ENCODE assay signal across 10 mouse cellular contexts in the genomic region with DNA sequence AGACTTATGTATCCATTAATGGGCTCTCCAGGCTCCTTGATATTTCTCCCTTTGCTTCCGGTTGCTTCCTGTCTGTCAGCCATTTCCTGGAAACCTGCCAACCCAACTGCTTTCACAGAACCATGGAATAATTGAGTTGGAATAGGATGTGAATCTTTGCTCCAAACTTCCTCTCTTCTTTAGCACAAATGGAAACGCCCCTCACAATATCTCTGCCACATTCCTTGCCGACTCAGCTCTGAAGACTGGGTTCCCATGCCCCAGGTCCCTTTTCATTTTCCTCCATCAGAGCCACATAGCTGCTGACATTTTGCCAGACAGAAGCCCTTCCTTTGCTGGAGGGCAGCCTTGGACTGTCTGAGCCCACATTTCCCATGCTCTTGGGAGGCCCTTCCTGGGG.
DNase-seq lines count a peak whose midpoint lies in the region; TF ChIP-seq lines count a peak whose summit lies in the region.
"Had no signal": no experiment of that assay in that cellular context is flagged by ENCODE, and none has a peak within 500 bp of the region (broad histone marks: within the 10 kb centered on the region; RNA-seq: fewer than 3 reads in every experiment).

No protein-coding gene starts in this region.

- WGBS in kidney, adult 2 months = 38% methylated on average over 3 of the region's 3 CpGs
- WGBS in limb, embryonic 10.5 days = 86% methylated on average over 3 of the region's 3 CpGs

- DNase-seq in kidney, adult 2 months = peak; percentile 40
- DNase-seq in kidney, adult 18-20 months = no peak
- DNase-seq in brain, adult 2 months (ENCODE audit: low read depth, low spot score) = peak; percentile 21
- DNase-seq in heart, adult 9 months (ENCODE audit: low spot score in 2 of 2) = peak; percentile 46 to 67
- DNase-seq in limb, embryonic 10.5 days (ENCODE audit: low spot score) = no peak
- DNase-seq in left cerebral cortex, postnatal 14 days (ENCODE audit: low spot score in 2 of 2) = no peak
- DNase-seq in embryo, embryonic 10 days (ENCODE audit: low spot score) = no peak
- no peak for DNase-seq in Muller cell, postnatal 12 days (ENCODE audit: inconsistent ontology term)
- DNase-seq: right cerebral cortex, postnatal 25 days had no signal

- no peaks in the 10 kb centered on the region for H3K36me3 ChIP-seq in kidney, adult 2 months (ENCODE audit: control insufficient read depth, insufficient read depth, low read length)
- H3K36me3 ChIP-seq in limb, embryonic 10.5 days = 0 out of 2 replicates have a peak, but pooled peaks cover 2% of the 10 kb centered on the region
- H3K36me3 ChIP-seq: limb, embryonic 13.5 days had no signal

- no peak for TF ChIP-seq POLR2A in kidney, adult 2 months (IDR thresholded peaks at IDR 0.05; ENCODE audit: low read depth, low read length)

- H3K4me1 ChIP-seq in kidney, adult 2 months (ENCODE audit: control insufficient read depth, insufficient read depth, low read length) = peaks cover 8% of the 10 kb centered on the region; the same call in 1 of the 2 replicates
- H3K4me1 ChIP-seq in limb, embryonic 10.5 days = peaks cover 43% of the 10 kb centered on the region

- H3K27me3 ChIP-seq in kidney, adult 2 months (replicated peaks; ENCODE audit: control insufficient read depth, insufficient read depth, low read length) = no peaks in the 10 kb centered on the region
- no peaks in the 10 kb centered on the region for H3K27me3 ChIP-seq in limb, embryonic 10.5 days (ENCODE audit: low read depth, poor library complexity, severe bottlenecking)
- H3K27me3 ChIP-seq: limb, embryonic 13.5 days had no signal

- H3K4me3 ChIP-seq in kidney, adult 2 months (ENCODE audit: insufficient read depth, low read depth, low read length) = no peak overlapping the region
- H3K4me3 ChIP-seq in limb, embryonic 10.5 days = no peak overlapping the region
- H3K4me3 ChIP-seq: limb, embryonic 13.5 days had no signal

- intact Hi-C loops in left cerebral cortex, postnatal 14 days (cut with DNase I) = no loop called here

- H3K9me3 ChIP-seq in limb, embryonic 10.5 days (replicated peaks) = 0 out of 2 replicates have a peak, but pooled peaks cover 2% of the 10 kb centered on the region

- no peak overlapping the region for H3K27ac ChIP-seq in kidney, adult 2 months (ENCODE audit: insufficient read depth, low read depth, low read length)
- H3K27ac ChIP-seq in limb, embryonic 10.5 days = 0 out of 2 replicates have a peak overlapping the region, but pooled peaks have one; percentile 25
- H3K27ac ChIP-seq: limb, embryonic 13.5 days had no signal

- no peak for TF ChIP-seq CTCF in kidney, adult 2 months (conservative IDR thresholded peaks at IDR 0.05; ENCODE audit: insufficient read depth, insufficient read length, low read depth, low read length)

Comparison
In these comparisons a context has a peak if more than half of its experiments do, and no peak if none do; other contexts are left out.
1. DNase-seq: peak in kidney, adult 2 months (single experiment), brain, adult 2 months (single experiment) and heart, adult 9 months (2 of 2); none in kidney, adult 18-20 months (single experiment), limb, embryonic 10.5 days (single experiment), left cerebral cortex, postnatal 14 days (0 of 2), embryo, embryonic 10 days (single experiment) and Muller cell, postnatal 12 days (single experiment).